Mouse (Mus musculus) midbrain, embryonic 12.5 days (tissue): ENCODE measurements around the gene Flnc. TPM values are rescaled to one million over a fixed set of nuclear protein-coding genes. Genes with fewer than 3 reads are reported as not detected.

Experiments used
- ATAC-seq: fragments of 200-750 bp; cut with Nextera tagmentation; 2 replicates; pipeline ENCODE4 v1.8.0; 2017; ENCODE audit warnings: low read depth, moderate TSS enrichment, moderate library complexity; ENCODE audit not compliant: low FRiP score
- H3K27ac ChIP-seq: fragments of 300-500 bp; sonication (generic); replicated peaks from 2 replicates; pipeline ENCODE4 v1.5.1; 2016; ENCODE audit warnings: mild to moderate bottlenecking
- H3K27me3 ChIP-seq: fragments of 300-500 bp; sonication (generic); 2 replicates; pipeline ENCODE4 v1.6.1; 2016; ENCODE audit warnings: mild to moderate bottlenecking
- H3K36me3 ChIP-seq: fragments of 300-500 bp; sonication (generic); 2 replicates; pipeline ENCODE4 v1.6.1; 2016
- H3K4me1 ChIP-seq: fragments of 300-500 bp; sonication (generic); 2 replicates; pipeline ENCODE4 v1.6.1; 2016
- H3K4me2 ChIP-seq: fragments of 300-500 bp; sonication (generic); replicated peaks from 2 replicates; pipeline ENCODE4 v1.6.1; 2016; ENCODE audit warnings: mild to moderate bottlenecking, moderate library complexity
- H3K4me3 ChIP-seq: fragments of 300-500 bp; sonication (generic); 2 replicates; pipeline ENCODE4 v1.5.1; 2016; ENCODE audit warnings: mild to moderate bottlenecking
- H3K9ac ChIP-seq: fragments of 300-500 bp; sonication (generic); replicated peaks from 2 replicates; pipeline ENCODE4 v1.6.1; 2016; ENCODE audit warnings: mild to moderate bottlenecking, moderate library complexity
- H3K9me3 ChIP-seq: fragments of 300-500 bp; sonication (generic); 2 replicates; pipeline ENCODE4 v1.6.1; 2016; ENCODE audit warnings: mild to moderate bottlenecking
- WGBS: fragments of 180-500 bp; shearing (Covaris S2); methylation state at CpG from one replicate; pipeline ENCODE4 v1.1.7; 2016; 5-methylcytosine and 5-hydroxymethylcytosine counted together
- microRNA-seq: library from miRNA; unstranded; fragments of <30 nt; microRNA quantifications from one replicate; pipeline ENCODE4, GENCODE M21; 2017
- polyA plus RNA-seq: library from polyadenylated mRNA; unstranded; fragments of >200 nt; fragmentation: Nextera tagmentation; extraction: Ambion mirVana; gene quantifications from 2 replicates; pipeline ENCODE4 v1.2.1, GENCODE M21; 2016

The Flnc gene
- polyA plus RNA-seq, 1 experiment from 2014 or later: 6.3 TPM

GRCm38 (mm10) chr6:29497791-29498190, 64.7 kb downstream of the Flnc start:
- ATAC-seq: no peak
- Histone ChIP-seq H3K27me3 (peaks cover 42% of the 10 kb centered on the region), H3K9me3 (no peaks in the 10 kb centered on the region), H3K9ac (no peak overlapping the region), H3K36me3 (no peaks in the 10 kb centered on the region), H3K27ac (no peak overlapping the region), H3K4me1 (peaks cover 4% of the 10 kb centered on the region), H3K4me2 (no peak overlapping the region), H3K4me3 (no peak overlapping the region)
- WGBS: 30% methylated on average over 2 of the region's 2 CpGs

GRCm38 (mm10) chr6:29500177-29500576, 67.1 kb downstream of the Flnc start:
- no peak overlapping the region for H3K27ac ChIP-seq
- H3K4me3 ChIP-seq: no peak overlapping the region
- WGBS: 95% methylated on average over 7 of the region's 7 CpGs
- H3K36me3 ChIP-seq: no peaks in the 10 kb centered on the region
- no peak for ATAC-seq
- no peaks in the 10 kb centered on the region for H3K9me3 ChIP-seq
- peaks cover 4% of the 10 kb centered on the region for H3K4me1 ChIP-seq
- H3K4me2 ChIP-seq: no peak overlapping the region
- peaks cover 46% of the 10 kb centered on the region for H3K27me3 ChIP-seq
- H3K9ac ChIP-seq: no peak overlapping the region

- Histone ChIP-seq H3K4me3 (no peak overlapping the region), H3K4me2 (no peak overlapping the region), H3K27ac (no peak overlapping the region), H3K4me1 (peaks cover 4% of the 10 kb centered on the region), H3K9me3 (no peaks in the 10 kb centered on the region), H3K27me3 (peaks cover 46% of the 10 kb centered on the region), H3K36me3 (no peaks in the 10 kb centered on the region), H3K9ac (no peak overlapping the region)
- no peak for ATAC-seq
- 88% methylated on average over 6 of the region's 6 CpGs for WGBS
Measured at GRCm38 (mm10) chr6:29500810-29501209, 67.8 kb downstream of the Flnc start.

- peaks cover 46% of the 10 kb centered on the region for H3K27me3 ChIP-seq
- H3K9ac ChIP-seq: no peak overlapping the region
- no peaks in the 10 kb centered on the region for H3K4me1 ChIP-seq
- H3K4me3 ChIP-seq: no peak overlapping the region
- H3K36me3 ChIP-seq: no peaks in the 10 kb centered on the region
- no peak overlapping the region for H3K27ac ChIP-seq
- no peak overlapping the region for H3K4me2 ChIP-seq
- ATAC-seq: no peak
- no peaks in the 10 kb centered on the region for H3K9me3 ChIP-seq
- WGBS: 87% methylated on average over 1 of the region's 1 CpGs
Measured at GRCm38 (mm10) chr6:29501599-29501998, 68.5 kb downstream of the Flnc start.

- Histone ChIP-seq H3K27me3 (peaks cover 51% of the 10 kb centered on the region), H3K4me1 (peaks cover 13% of the 10 kb centered on the region), H3K9me3 (no peaks in the 10 kb centered on the region), H3K4me2 (no peak overlapping the region), H3K9ac (no peak overlapping the region), H3K27ac (no peak overlapping the region), H3K36me3 (no peaks in the 10 kb centered on the region), H3K4me3 (no peak overlapping the region)
- WGBS: 83% methylated on average over 5 of the region's 5 CpGs
- no peak for ATAC-seq
Measured at GRCm38 (mm10) chr6:29505493-29505892, 72.4 kb downstream of the Flnc start.

GRCm38 (mm10) chr6:29506834-29507233, 73.8 kb downstream of the Flnc start:
- H3K4me1 ChIP-seq: peaks cover 13% of the 10 kb centered on the region
- 22% methylated on average over 8 of the region's 8 CpGs for WGBS
- H3K4me2 ChIP-seq: peak overlapping the region; percentile 66
- no peaks in the 10 kb centered on the region for H3K9me3 ChIP-seq
- 0 out of 2 replicates have a peak, but pooled peaks have one; percentile 6 for ATAC-seq
- peak overlapping the region; percentile 52 for H3K4me3 ChIP-seq
- no peak overlapping the region for H3K9ac ChIP-seq
- H3K27ac ChIP-seq: no peak overlapping the region
- H3K36me3 ChIP-seq: no peaks in the 10 kb centered on the region
- peaks cover 51% of the 10 kb centered on the region for H3K27me3 ChIP-seq

- Histone ChIP-seq H3K9ac (no peak within 1 kb of the TSS; the same call in 1 of the 2 replicates), H3K36me3 (no peaks in the 10 kb centered on the region), H3K9me3 (no peaks in the 10 kb centered on the region), H3K27me3 (peaks cover 56% of the 10 kb centered on the region), H3K4me1 (peaks cover 13% of the 10 kb centered on the region), H3K27ac (no peak within 1 kb of the TSS), H3K4me3 (peak within 1 kb of the TSS; percentile 52), H3K4me2 (peak within 1 kb of the TSS; percentile 66)
- 2% methylated on average over 47 of the region's 47 CpGs for WGBS
- ATAC-seq: peak; percentile 49
Measured at GRCm38 (mm10) chr6:29507447-29508309, 74.6 kb downstream of the Flnc start, which contains the start of gene Kcp. TSS of gene Kcp (minus strand) at chr6:29507952.

- 38% methylated on average over 2 of the region's 2 CpGs for WGBS
- ATAC-seq: no peak
- H3K4me1 ChIP-seq: peaks cover 23% of the 10 kb centered on the region
Measured at GRCm38 (mm10) chr6:29509086-29509485, 76.0 kb downstream of the Flnc start.

More at GRCm38 (mm10) chr6:29509086-29509485, 76.0 kb downstream of the Flnc start:
- Histone ChIP-seq H3K9me3 (no peaks in the 10 kb centered on the region), H3K27ac (no peak overlapping the region), H3K4me2 (no peak overlapping the region), H3K9ac (no peak overlapping the region), H3K36me3 (no peaks in the 10 kb centered on the region), H3K4me3 (no peak overlapping the region), H3K27me3 (peaks cover 56% of the 10 kb centered on the region)

Small RNAs within 50 kb of the gene (microRNA-seq; reads per million reads assigned to microRNA genes)
- gene Gm26220 (0.93 reads per million), gene Gm44354 (not detected)

Other genes with a start within 250 kb of the Flnc start
- 50.2 and 51.6 TPM in 2 replicates for gene Impdh1, start 216.9 kb upstream of the Flnc start, polyA plus RNA-seq
- gene Hilpda, start 160.8 kb upstream of the Flnc start, polyA plus RNA-seq: 29.7 and 31.0 TPM in 2 replicates
- 0.60 and 1.2 TPM in 2 replicates for gene Fam71f2, start 153.7 kb upstream of the Flnc start, polyA plus RNA-seq
- gene Fam71f1, start 114.1 kb upstream of the Flnc start, polyA plus RNA-seq: not detected in 2 replicates
- gene Calu, start 85.2 kb upstream of the Flnc start, polyA plus RNA-seq: 204 and 225 TPM in 2 replicates
- gene Opn1sw, start 44.8 kb upstream of the Flnc start, polyA plus RNA-seq: 0.13 and 0.35 TPM in 2 replicates
- gene Ccdc136, start 36.9 kb upstream of the Flnc start, polyA plus RNA-seq: 27.2 and 32.9 TPM in 2 replicates
- 210 and 211 TPM in 2 replicates for gene Atp6v1f, start 34.5 kb downstream of the Flnc start, polyA plus RNA-seq
- not detected in 2 replicates for gene Atp6v1fnb, start 38.2 kb downstream of the Flnc start, polyA plus RNA-seq
- 13.7 and 17.2 TPM in 2 replicates for gene Kcp, start 74.7 kb downstream of the Flnc start, polyA plus RNA-seq
- gene Irf5, start 93.4 kb downstream of the Flnc start, polyA plus RNA-seq: 1.5 and 2.7 TPM in 2 replicates
- 116 TPM in 2 replicates for gene Tnpo3, start 176.6 kb downstream of the Flnc start, polyA plus RNA-seq